Mouse (Mus musculus) heart, adult 2 months (tissue): Measurements from ENCODE around the gene Slc11a1. TPM values are rescaled to one million over a fixed set of nuclear protein-coding genes. Genes with fewer than 3 reads are reported as not detected.

Experiments used
- DNase-seq, 2 experiments: peaks; one replicate each; pipeline ENCODE4 v3.0.0; 2021
- H3K27ac ChIP-seq: fragments of 200-600 bp; 2 replicates; pipeline ENCODE4 v1.8.1; 2022
- H3K27me3 ChIP-seq: fragments of 200-500 bp; 2 replicates; pipeline ENCODE4 v1.6.1; 2012; ENCODE audit warnings: mild to moderate bottlenecking, low read length, inconsistent platforms, mixed read lengths; ENCODE audit not compliant: control insufficient read depth, insufficient read depth
- H3K36me3 ChIP-seq: fragments of 200-500 bp; 2 replicates; pipeline ENCODE4 v1.6.1; 2012; ENCODE audit warnings: low read length, inconsistent platforms; ENCODE audit not compliant: control insufficient read depth, insufficient read depth
- H3K4me1 ChIP-seq: fragments of 200-500 bp; 2 replicates; pipeline ENCODE4 v1.6.1; 2011; ENCODE audit warnings: low read length; ENCODE audit not compliant: control insufficient read depth, insufficient read depth
- H3K4me3 ChIP-seq: fragments of 200-600 bp; 2 replicates; pipeline ENCODE4 v1.8.1; 2022
- H3K79me2 ChIP-seq: fragments of 200-500 bp; replicated peaks from 2 replicates; pipeline ENCODE4 v1.6.1; 2012; ENCODE audit warnings: mild to moderate bottlenecking, inconsistent platforms, low read length, moderate library complexity, mixed read lengths; ENCODE audit not compliant: control insufficient read depth, insufficient read depth
- H3K9ac ChIP-seq: fragments of 200-500 bp; 2 replicates; pipeline ENCODE4 v1.6.1; 2012; ENCODE audit warnings: low read depth, mild to moderate bottlenecking, control low read depth, inconsistent platforms, low read length, mixed read lengths
- CTCF ChIP-seq: fragments of 200-600 bp; IDR thresholded peaks from 2 replicates; pipeline ENCODE4 v1.8.1; 2022; ENCODE audit warnings: antibody characterized with exemption, mild to moderate bottlenecking, moderate library complexity
- EP300 ChIP-seq: fragments of 200-500 bp; IDR thresholded peaks from 2 replicates; pipeline ENCODE4 v1.6.1; 2011; ENCODE audit warnings: low read depth, low read length, control low read depth; ENCODE audit not compliant: insufficient read depth
- POLR2A ChIP-seq: fragments of 200-500 bp; IDR thresholded peaks from 2 replicates; pipeline ENCODE4 v1.6.1; 2011; ENCODE audit warnings: mild to moderate bottlenecking, low read depth, low read length, control low read depth; ENCODE audit not compliant: insufficient read depth
- WGBS: fragments of 180-500 bp; shearing (Covaris S2); methylation state at CpG from one replicate; pipeline ENCODE4 v1.1.7; 2018; 5-methylcytosine and 5-hydroxymethylcytosine counted together
- intact Hi-C: fragments of 180-260 bp; cut with DNase I; formaldehyde crosslinking; loops from one replicate; pipeline ENCODE4 v1.15.1; 2025
- polyA plus RNA-seq: library from polyadenylated mRNA; depleted of rRNA; stranded (reverse); fragments of >200 nt; gene quantifications from 2 replicates; pipeline ENCODE4 v1.2.3, GENCODE M21; 2012
- total RNA-seq, 2 experiments: library from RNA; stranded (reverse); gene quantifications; 2 replicates each; pipeline ENCODE4 v1.2.3; 2021

Gene Slc11a1
- total and polyA plus RNA-seq, 3 experiments, result 5.2 to 13.0 (median 5.8) TPM

- Histone ChIP-seq H3K36me3 (no peaks in the 10 kb centered on the region), H3K27ac (no peak overlapping the region), H3K4me3 (no peak overlapping the region), H3K27me3 (no peaks in the 10 kb centered on the region), H3K4me1 (no peaks in the 10 kb centered on the region), H3K79me2 (no peaks in the 10 kb centered on the region), H3K9ac (no peak overlapping the region)
- TF ChIP-seq EP300 (no peak), POLR2A (no peak), CTCF (no peak)
- no peak for DNase-seq
- 85% methylated on average over 5 of the region's 5 CpGs for WGBS
- intact Hi-C loops, result no loop called here
These were observed 5.5 kb downstream of the Slc11a1 start for GRCm38 (mm10) chr1:74380484-74380883.

- Histone ChIP-seq H3K4me3 (no peak overlapping the region), H3K4me1 (no peaks in the 10 kb centered on the region), H3K36me3 (no peaks in the 10 kb centered on the region), H3K27ac (no peak overlapping the region), H3K9ac (no peak overlapping the region), H3K79me2 (no peaks in the 10 kb centered on the region), H3K27me3 (no peaks in the 10 kb centered on the region)
- TF ChIP-seq POLR2A, result no peak
- TF ChIP-seq CTCF, result no peak
- no peak for TF ChIP-seq EP300
- intact Hi-C loops, result no loop called here
- WGBS, result 79% methylated on average over 10 of the region's 10 CpGs
- DNase-seq, result no peak
These were observed 6.6 kb downstream of the Slc11a1 start for GRCm38 (mm10) chr1:74381588-74382021.

- Histone ChIP-seq H3K4me3 (no peak overlapping the region), H3K27me3 (no peaks in the 10 kb centered on the region), H3K4me1 (no peaks in the 10 kb centered on the region; the same call in 1 of the 2 replicates), H3K9ac (no peak overlapping the region), H3K27ac (no peak overlapping the region), H3K79me2 (no peaks in the 10 kb centered on the region), H3K36me3 (no peaks in the 10 kb centered on the region)
- TF ChIP-seq CTCF (no peak), EP300 (no peak), POLR2A (no peak)
- WGBS, result 81% methylated on average over 13 of the region's 13 CpGs
- intact Hi-C loops, result no loop called here
- no peak for DNase-seq
These were observed 8.4 kb downstream of the Slc11a1 start for GRCm38 (mm10) chr1:74383385-74383784.

- Histone ChIP-seq H3K4me1 (no peaks in the 10 kb centered on the region; the same call in 1 of the 2 replicates), H3K9ac (no peak overlapping the region), H3K36me3 (no peaks in the 10 kb centered on the region), H3K27me3 (no peaks in the 10 kb centered on the region), H3K4me3 (no peak overlapping the region), H3K27ac (no peak overlapping the region), H3K79me2 (no peaks in the 10 kb centered on the region)
- TF ChIP-seq CTCF, result no peak
- TF ChIP-seq EP300, result no peak
- TF ChIP-seq POLR2A, result no peak
- no peak for DNase-seq
- intact Hi-C loops, result no loop called here
- WGBS, result 90% methylated on average over 8 of the region's 8 CpGs
These were observed 9.5 kb downstream of the Slc11a1 start for GRCm38 (mm10) chr1:74384525-74384924.

- intact Hi-C loops, result no loop called here
- WGBS, result 94% methylated on average over 10 of the region's 10 CpGs
- Histone ChIP-seq H3K4me1 (no peaks in the 10 kb centered on the region; the same call in 1 of the 2 replicates), H3K27me3 (no peaks in the 10 kb centered on the region), H3K4me3 (no peak overlapping the region), H3K36me3 (no peaks in the 10 kb centered on the region), H3K79me2 (no peaks in the 10 kb centered on the region), H3K9ac (no peak overlapping the region), H3K27ac (no peak overlapping the region)
- no peak for TF ChIP-seq EP300
- TF ChIP-seq CTCF, result no peak
- no peak for TF ChIP-seq POLR2A
- DNase-seq, result no peak
These were observed 10.1 kb downstream of the Slc11a1 start for GRCm38 (mm10) chr1:74385064-74385463.

DNA sequence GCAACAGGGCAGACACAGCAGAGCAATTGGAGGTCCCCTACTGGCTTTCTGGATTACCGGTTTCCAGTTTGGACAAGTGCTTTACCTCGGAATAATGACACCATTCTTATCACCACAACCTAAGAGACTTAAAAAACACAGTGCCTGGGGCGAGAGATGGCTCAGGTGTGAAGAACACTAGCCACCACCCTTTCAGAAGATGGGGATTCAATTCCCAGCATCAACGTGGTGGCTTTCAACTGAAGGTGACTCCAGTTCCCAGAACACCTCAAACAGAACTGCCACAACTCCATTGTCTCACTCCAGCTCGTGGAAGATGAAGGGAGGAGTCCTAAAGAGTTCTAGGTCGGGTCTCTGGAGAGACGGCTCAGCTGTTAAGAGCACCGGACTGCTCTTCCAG lies 10.5 kb downstream of the Slc11a1 start:
- intact Hi-C loops, result no loop called here
- no peak for DNase-seq
- no peaks in the 10 kb centered on the region for H3K27me3 ChIP-seq

More for the DNA sequence above, 10.5 kb downstream of the Slc11a1 start:
- TF ChIP-seq CTCF, result no peak
- TF ChIP-seq EP300, result no peak
- Histone ChIP-seq H3K79me2 (no peaks in the 10 kb centered on the region), H3K4me3 (no peak overlapping the region), H3K9ac (no peak overlapping the region), H3K36me3 (no peaks in the 10 kb centered on the region), H3K27ac (no peak overlapping the region), H3K4me1 (peaks cover 1% of the 10 kb centered on the region; the same call in 1 of the 2 replicates)
- 79% methylated on average over 8 of the region's 8 CpGs for WGBS
